ENCODE assay signal across 8 mouse cellular contexts in genomic region chr19:45537505-45537904, GRCm38 (mm10). TPM values are rescaled to one million over a fixed set of nuclear protein-coding genes. Genes with fewer than 3 reads are reported as not detected.
DNase-seq lines count a peak whose midpoint lies in the region; ATAC-seq and TF ChIP-seq lines count a peak whose summit lies in the region.

No protein-coding gene starts in this region.

- peaks cover 22% of the 10 kb centered on the region; the same call in 1 of the 2 replicates for H3K27me3 ChIP-seq in intestine, postnatal 0 days (replicated peaks; ENCODE audit: control insufficient read depth, insufficient read depth, low read length)
- H3K27me3 ChIP-seq in intestine, embryonic 16.5 days (replicated peaks; ENCODE audit: control insufficient read depth, insufficient read depth, low read length) = peaks cover 15% of the 10 kb centered on the region; the same call in 1 of the 2 replicates
- peaks cover 34% of the 10 kb centered on the region for H3K27me3 ChIP-seq in liver, embryonic 12.5 days (replicated peaks)

- no peak for ATAC-seq in intestine, postnatal 0 days
- no peak for ATAC-seq in intestine, embryonic 16.5 days
- peak; percentile 19; the same call in 1 of the 2 replicates for ATAC-seq in liver, embryonic 12.5 days

- peak; percentile 82 for TF ChIP-seq CTCF in intestine, postnatal 0 days (IDR thresholded peaks at IDR 0.05; ENCODE audit: low read depth)

- no peaks in the 10 kb centered on the region for H3K9me3 ChIP-seq in intestine, postnatal 0 days (ENCODE audit: control insufficient read depth)
- no peaks in the 10 kb centered on the region for H3K9me3 ChIP-seq in intestine, embryonic 16.5 days (ENCODE audit: control insufficient read depth, low read length)
- no peaks in the 10 kb centered on the region for H3K9me3 ChIP-seq in liver, embryonic 12.5 days (replicated peaks)

- H3K4me2 ChIP-seq in intestine, postnatal 0 days (replicated peaks; ENCODE audit: low read depth) = no peak overlapping the region
- H3K4me2 ChIP-seq in intestine, embryonic 16.5 days (ENCODE audit: low read depth, low read length) = no peak overlapping the region
- H3K4me2 ChIP-seq in liver, embryonic 12.5 days = no peak overlapping the region

- no peaks in the 10 kb centered on the region for H3K4me1 ChIP-seq in intestine, postnatal 0 days (replicated peaks; ENCODE audit: control insufficient read depth, insufficient read depth, low read length)
- peaks cover 10% of the 10 kb centered on the region; the same call in 1 of the 2 replicates for H3K4me1 ChIP-seq in intestine, embryonic 16.5 days (ENCODE audit: control insufficient read depth, insufficient read depth, low read length)
- peaks cover 53% of the 10 kb centered on the region for H3K4me1 ChIP-seq in liver, embryonic 12.5 days

- H3K27ac ChIP-seq in intestine, postnatal 0 days (ENCODE audit: low read depth, low read length) = no peak overlapping the region
- H3K27ac ChIP-seq in intestine, embryonic 16.5 days (ENCODE audit: low read length) = no peak overlapping the region
- no peak overlapping the region for H3K27ac ChIP-seq in liver, embryonic 12.5 days

- H3K4me3 ChIP-seq in intestine, postnatal 0 days (ENCODE audit: low read depth, low read length) = no peak overlapping the region
- no peak overlapping the region for H3K4me3 ChIP-seq in intestine, embryonic 16.5 days (ENCODE audit: low read length)
- no peak overlapping the region for H3K4me3 ChIP-seq in liver, embryonic 12.5 days

- DNase-seq in CD8-positive naive resting alpha-beta T cell, adult 2 months (ENCODE audit: low read depth in 2 of 2, low spot score in 2 of 2) = peak; percentile 42 to 52
- peak; percentile 79 for DNase-seq in ZHBTc4 (ENCODE audit: low read depth, low spot score)
- DNase-seq in embryo, embryonic 11 days = peak; percentile 54
- peak; percentile 54 to 60 for DNase-seq in spleen, postnatal 36 days (ENCODE audit: low spot score in 2 of 2)
- DNase-seq in gastrocnemius, postnatal 4 days (ENCODE audit: low spot score in 2 of 2) = no peak

- WGBS in intestine, postnatal 0 days = 60% methylated on average over 1 of the region's 1 CpGs
- 48% methylated on average over 1 of the region's 1 CpGs for WGBS in intestine, embryonic 16.5 days
- 27% methylated on average over 1 of the region's 1 CpGs for WGBS in liver, embryonic 12.5 days (ENCODE audit: insufficient replicate concordance)

- H3K9ac ChIP-seq in intestine, postnatal 0 days (ENCODE audit: low read depth, low read length) = no peak overlapping the region
- H3K9ac ChIP-seq in intestine, embryonic 16.5 days (ENCODE audit: low read depth, low read length) = no peak overlapping the region
- no peak overlapping the region for H3K9ac ChIP-seq in liver, embryonic 12.5 days

- H3K36me3 ChIP-seq in intestine, postnatal 0 days (ENCODE audit: control insufficient read depth, insufficient read depth) = no peaks in the 10 kb centered on the region
- H3K36me3 ChIP-seq in intestine, embryonic 16.5 days (ENCODE audit: control insufficient read depth, insufficient read depth, low read length) = no peaks in the 10 kb centered on the region
- no peaks in the 10 kb centered on the region for H3K36me3 ChIP-seq in liver, embryonic 12.5 days

RNA-seq across cellular contexts. Expression of gene Poll, which starts 22.8 kb away (rescaled TPM):
- polyA plus RNA-seq in intestine, postnatal 0 days (2015; fragmentation: Nextera tagmentation; extraction: Ambion mirVana) = 5.8 and 6.0 TPM in 2 replicates
- 14.5 and 14.7 TPM in 2 replicates for polyA plus RNA-seq in intestine, embryonic 16.5 days (2015; fragmentation: Nextera tagmentation; extraction: Ambion mirVana)
- polyA plus RNA-seq in liver, embryonic 12.5 days (2016; fragmentation: Nextera tagmentation; extraction: Ambion mirVana) = 9.2 and 9.9 TPM in 2 replicates
- total RNA-seq in gastrocnemius, postnatal 4 days (2021) = 10 to 100 TPM in 1 of 2 experiments, 1 to 10 TPM in 1; 8.5 to 10.6 TPM

RNA-seq across cellular contexts. Expression of gene Gm17018, which starts 22.9 kb away (rescaled TPM):
- polyA plus RNA-seq in intestine, postnatal 0 days (2015; fragmentation: Nextera tagmentation; extraction: Ambion mirVana) = 24.7 and 27.1 TPM in 2 replicates
- 30.4 and 34.6 TPM in 2 replicates for polyA plus RNA-seq in intestine, embryonic 16.5 days (2015; fragmentation: Nextera tagmentation; extraction: Ambion mirVana)
- 21.4 and 25.5 TPM in 2 replicates for polyA plus RNA-seq in liver, embryonic 12.5 days (2016; fragmentation: Nextera tagmentation; extraction: Ambion mirVana)
- total RNA-seq in gastrocnemius, postnatal 4 days (2021) = 10 to 100 TPM; 13.1 to 13.6 TPM

Comparison
In these comparisons a context has a peak if more than half of its experiments do, and no peak if none do; other contexts are left out.
1. DNase-seq: peak in CD8-positive naive resting alpha-beta T cell, adult 2 months (2 of 2), ZHBTc4 (single experiment), embryo, embryonic 11 days (single experiment) and spleen, postnatal 36 days (2 of 2); none in gastrocnemius, postnatal 4 days (0 of 2).